Mouse (Mus musculus) lung, embryonic 15.5 days (tissue): Measurements from ENCODE around the gene Xlr4a. TPM values are rescaled to one million over a fixed set of nuclear protein-coding genes. Genes with fewer than 3 reads are reported as not detected.
"Not testable (repeated sequence)": the region's sequence is repeated elsewhere in the genome, so short reads cannot be mapped to it uniquely, and the experiment has no call there.

Experiments used
- ATAC-seq: fragments of 200-750 bp; cut with Nextera tagmentation; 2 replicates; pipeline ENCODE4 v1.8.0; 2017; ENCODE audit warnings: moderate number of reproducible peaks, borderline replicate concordance; ENCODE audit not compliant: low FRiP score, low TSS enrichment; ENCODE audit errors: extremely low read depth
- H3K27ac ChIP-seq: fragments of 300-500 bp; sonication (generic); 2 replicates; pipeline ENCODE4 v1.5.1; 2015; ENCODE audit warnings: moderate library complexity, mild to moderate bottlenecking, inconsistent platforms
- H3K27me3 ChIP-seq: fragments of 300-500 bp; sonication (generic); 2 replicates; pipeline ENCODE4 v1.6.1; 2015; ENCODE audit warnings: inconsistent platforms
- H3K36me3 ChIP-seq: fragments of 300-500 bp; sonication (generic); 2 replicates; pipeline ENCODE4 v1.6.1; 2015; ENCODE audit warnings: inconsistent platforms
- H3K4me1 ChIP-seq: fragments of 300-500 bp; sonication (generic); 2 replicates; pipeline ENCODE4 v1.6.1; 2015; ENCODE audit warnings: inconsistent platforms
- H3K4me2 ChIP-seq: fragments of 300-500 bp; sonication (generic); 2 replicates; pipeline ENCODE4 v1.6.1; 2015; ENCODE audit warnings: inconsistent platforms, mild to moderate bottlenecking, moderate library complexity
- H3K4me3 ChIP-seq: fragments of 300-500 bp; sonication (generic); 2 replicates; pipeline ENCODE4 v1.5.1; 2015; ENCODE audit warnings: mild to moderate bottlenecking, inconsistent platforms
- H3K9ac ChIP-seq: fragments of 300-500 bp; sonication (generic); 2 replicates; pipeline ENCODE4 v1.6.1; 2015; ENCODE audit warnings: inconsistent platforms
- H3K9me3 ChIP-seq: fragments of 300-500 bp; sonication (generic); 2 replicates; pipeline ENCODE4 v1.6.1; 2016; ENCODE audit warnings: inconsistent platforms
- WGBS: fragments of 180-500 bp; shearing (Covaris S2); methylation state at CpG from one replicate; pipeline ENCODE4 v1.1.7; 2015; 5-methylcytosine and 5-hydroxymethylcytosine counted together
- polyA plus RNA-seq: library from polyadenylated mRNA; unstranded; fragments of >200 nt; fragmentation: Nextera tagmentation; extraction: Ambion mirVana; gene quantifications from 2 replicates; pipeline ENCODE4 v1.2.1, GENCODE M21; 2015

Gene Xlr4a
- 0.87 and 2.5 TPM in 2 replicates for polyA plus RNA-seq

GRCm38 (mm10) chrX:73082267-73083055 lies at the start of gene Xlr4a:
Xlr4a (minus strand) TSS chrX:73082478.
- H3K4me1 ChIP-seq, H3K4me2 ChIP-seq, H3K27me3 ChIP-seq, H3K27ac ChIP-seq, H3K9ac ChIP-seq, H3K4me3 ChIP-seq, H3K36me3 ChIP-seq, ATAC-seq, H3K9me3 ChIP-seq: not testable (repeated sequence)
- 77% methylated on average over 19 of the region's 19 CpGs for WGBS

GRCm38 (mm10) chrX:73122859-73123829 lies 40.9 kb upstream of the Xlr4a start:
- peak; percentile 46 for ATAC-seq
- not testable (repeated sequence) for H3K4me1 ChIP-seq, H3K9ac ChIP-seq, H3K4me3 ChIP-seq, H3K36me3 ChIP-seq, H3K4me2 ChIP-seq, H3K9me3 ChIP-seq, H3K27me3 ChIP-seq, H3K27ac ChIP-seq
- no CpG with 5 or more reads among the region's 12 CpGs for WGBS

GRCm38 (mm10) chrX:73116747-73117146 lies 34.5 kb upstream of the Xlr4a start, which contains the start of gene Gm14685:
Gm14685 (plus strand) TSS chrX:73117047.
- H3K4me2 ChIP-seq, H3K9me3 ChIP-seq, H3K4me3 ChIP-seq, H3K27me3 ChIP-seq, H3K9ac ChIP-seq, H3K4me1 ChIP-seq, H3K36me3 ChIP-seq, ATAC-seq, H3K27ac ChIP-seq: not testable (repeated sequence)
- WGBS = no CpG with 5 or more reads among the region's 7 CpGs

GRCm38 (mm10) chrX:73096941-73097508 lies 14.7 kb upstream of the Xlr4a start, which contains the start of gene Xlr3a:
Xlr3a (minus strand) TSS chrX:73097095.
- WGBS = 67% methylated on average over 13 of the region's 13 CpGs
- H3K4me2 ChIP-seq, H3K27ac ChIP-seq: not testable (repeated sequence)

GRCm38 (mm10) chrX:73066765-73067312 lies 15.4 kb downstream of the Xlr4a start:
- not testable (repeated sequence) for H3K4me3 ChIP-seq, H3K9ac ChIP-seq, H3K4me2 ChIP-seq, H3K4me1 ChIP-seq, H3K9me3 ChIP-seq, H3K27ac ChIP-seq, H3K36me3 ChIP-seq
- peaks cover 10% of the 10 kb centered on the region; the same call in 1 of the 2 replicates for H3K27me3 ChIP-seq
- ATAC-seq = 0 out of 2 replicates have a peak, but pooled peaks have one; percentile 37
- WGBS = 80% methylated on average over 1 of the region's 5 CpGs

More at GRCm38 (mm10) chrX:73096941-73097508, 14.7 kb upstream of the Xlr4a start, which contains the start of gene Xlr3a:
- ATAC-seq, H3K9ac ChIP-seq, H3K4me1 ChIP-seq, H3K36me3 ChIP-seq, H3K4me3 ChIP-seq, H3K9me3 ChIP-seq, H3K27me3 ChIP-seq: not testable (repeated sequence)

GRCm38 (mm10) chrX:73064415-73064793 lies 17.9 kb downstream of the Xlr4a start, which contains the start of gene Pnma3:
Pnma3 (plus strand) TSS chrX:73064787.
- H3K4me3 ChIP-seq = 0 out of 2 replicates have a peak within 1 kb of the TSS, but pooled peaks have one; percentile 4
- 22% methylated on average over 7 of the region's 7 CpGs for WGBS
- no peaks in the 10 kb centered on the region for H3K9me3 ChIP-seq
- no peaks in the 10 kb centered on the region for H3K36me3 ChIP-seq
- H3K4me1 ChIP-seq = peaks cover 5% of the 10 kb centered on the region; the same call in 1 of the 2 replicates
- H3K27me3 ChIP-seq = peaks cover 10% of the 10 kb centered on the region; the same call in 1 of the 2 replicates
- peak; percentile 28; the same call in 1 of the 2 replicates for ATAC-seq
- H3K9ac ChIP-seq = no peak within 1 kb of the TSS
- H3K27ac ChIP-seq = peak within 1 kb of the TSS; percentile 15; the same call in 1 of the 2 replicates
- H3K4me2 ChIP-seq = peak within 1 kb of the TSS; percentile 37

GRCm38 (mm10) chrX:73063512-73064414 lies 18.5 kb downstream of the Xlr4a start:
- Histone ChIP-seq H3K4me2 (peak overlapping the region; percentile 37), H3K9ac (no peak overlapping the region), H3K27me3 (peaks cover 10% of the 10 kb centered on the region; the same call in 1 of the 2 replicates), H3K9me3 (no peaks in the 10 kb centered on the region), H3K4me3 (0 out of 2 replicates have a peak overlapping the region, but pooled peaks have one; percentile 4), H3K36me3 (no peaks in the 10 kb centered on the region), H3K27ac (no peak overlapping the region), H3K4me1 (peaks cover 5% of the 10 kb centered on the region; the same call in 1 of the 2 replicates)
- ATAC-seq = peak; percentile 52
- 32% methylated on average over 24 of the region's 24 CpGs for WGBS

- peaks cover 10% of the 10 kb centered on the region; the same call in 1 of the 2 replicates for H3K27me3 ChIP-seq
- no peak overlapping the region for H3K4me3 ChIP-seq
- H3K4me2 ChIP-seq = no peak overlapping the region
- H3K36me3 ChIP-seq = no peaks in the 10 kb centered on the region
- no peaks in the 10 kb centered on the region for H3K9me3 ChIP-seq
- 31% methylated on average over 5 of the region's 5 CpGs for WGBS
- H3K27ac ChIP-seq = peak overlapping the region; percentile 57
- ATAC-seq = no peak
- H3K4me1 ChIP-seq = peaks cover 5% of the 10 kb centered on the region; the same call in 1 of the 2 replicates
- H3K9ac ChIP-seq = no peak overlapping the region
These were observed 20.0 kb downstream of the Xlr4a start for GRCm38 (mm10) chrX:73062323-73062722.

GRCm38 (mm10) chrX:73061528-73061927 lies 20.8 kb downstream of the Xlr4a start:
- H3K4me1 ChIP-seq = peaks cover 5% of the 10 kb centered on the region; the same call in 1 of the 2 replicates
- no peak for ATAC-seq
- H3K27me3 ChIP-seq = peaks cover 10% of the 10 kb centered on the region; the same call in 1 of the 2 replicates
- 78% methylated on average over 1 of the region's 1 CpGs for WGBS
- no peak overlapping the region for H3K4me2 ChIP-seq
- H3K9me3 ChIP-seq = no peaks in the 10 kb centered on the region
- H3K27ac ChIP-seq = 0 out of 2 replicates have a peak overlapping the region, but pooled peaks have one; percentile 57
- H3K4me3 ChIP-seq = no peak overlapping the region
- no peaks in the 10 kb centered on the region for H3K36me3 ChIP-seq
- H3K9ac ChIP-seq = no peak overlapping the region

GRCm38 (mm10) chrX:73053860-73054563 lies 28.3 kb downstream of the Xlr4a start:
- no peak overlapping the region for H3K4me3 ChIP-seq

More at GRCm38 (mm10) chrX:73053860-73054563, 28.3 kb downstream of the Xlr4a start:
- peak; percentile 92 for ATAC-seq
- 15% methylated on average over 14 of the region's 14 CpGs for WGBS
- Histone ChIP-seq H3K4me1 (no peaks in the 10 kb centered on the region), H3K4me2 (no peak overlapping the region; the same call in 1 of the 2 replicates), H3K9ac (no peak overlapping the region), H3K27ac (no peak overlapping the region), H3K36me3 (no peaks in the 10 kb centered on the region), H3K27me3 (no peaks in the 10 kb centered on the region), H3K9me3 (no peaks in the 10 kb centered on the region)
